Mouse (Mus musculus) midbrain, embryonic 14.5 days (tissue): ENCODE measurements around the gene Atp6v1c2. TPM values are rescaled to one million over a fixed set of nuclear protein-coding genes. Genes with fewer than 3 reads are reported as not detected.

Experiments used
- ATAC-seq: fragments of 200-750 bp; cut with Nextera tagmentation; 2 replicates; pipeline ENCODE4 v1.8.0; 2017; ENCODE audit warnings: moderate number of reproducible peaks, moderate library complexity; ENCODE audit not compliant: low FRiP score, low TSS enrichment
- DNase-seq: peaks from one replicate; pipeline ENCODE4 v3.0.0-alpha.2; 2015
- H3K27ac ChIP-seq: fragments of 300-500 bp; sonication (generic); replicated peaks from 2 replicates; pipeline ENCODE4 v1.5.1; 2014; ENCODE audit warnings: mild to moderate bottlenecking, low read depth, low read length, moderate library complexity
- H3K27me3 ChIP-seq: fragments of 300-500 bp; sonication (generic); 2 replicates; pipeline ENCODE4 v1.6.1; 2014; ENCODE audit warnings: low read length, control low read depth, mixed read lengths; ENCODE audit not compliant: control insufficient read depth, insufficient read depth
- H3K36me3 ChIP-seq: fragments of 300-500 bp; sonication (generic); 2 replicates; pipeline ENCODE4 v1.6.1; 2014; ENCODE audit warnings: low read length, control low read depth; ENCODE audit not compliant: control insufficient read depth, insufficient read depth
- H3K4me1 ChIP-seq: fragments of 300-500 bp; sonication (generic); 2 replicates; pipeline ENCODE4 v1.6.1; 2014; ENCODE audit warnings: mild to moderate bottlenecking, antibody characterized with exemption, low read length, control low read depth; ENCODE audit not compliant: control insufficient read depth, insufficient read depth
- H3K4me2 ChIP-seq: fragments of 300-500 bp; sonication (generic); 2 replicates; pipeline ENCODE4 v1.6.1; 2014; ENCODE audit warnings: mild to moderate bottlenecking, low read length, moderate library complexity
- H3K4me3 ChIP-seq: fragments of 300-500 bp; sonication (generic); replicated peaks from 2 replicates; pipeline ENCODE4 v1.5.1; 2014; ENCODE audit warnings: low read depth, low read length
- H3K9ac ChIP-seq: fragments of 300-500 bp; sonication (generic); replicated peaks from 2 replicates; pipeline ENCODE4 v1.6.1; 2014; ENCODE audit warnings: mild to moderate bottlenecking, low read length, moderate library complexity
- H3K9me3 ChIP-seq: fragments of 300-500 bp; sonication (generic); 2 replicates; pipeline ENCODE4 v1.6.1; 2016; ENCODE audit warnings: low read length, control low read depth, mixed read lengths; ENCODE audit not compliant: control insufficient read depth
- WGBS: fragments of 180-500 bp; shearing (Covaris S2); extraction: QIAGEN DNeasy Blood & Tissue Kit; methylation state at CpG from one replicate; pipeline ENCODE4 v1.1.7; 2014; 5-methylcytosine and 5-hydroxymethylcytosine counted together
- polyA plus RNA-seq: library from polyadenylated mRNA; unstranded; fragments of >200 nt; fragmentation: Nextera tagmentation; extraction: Ambion mirVana; gene quantifications from 2 replicates; pipeline ENCODE4 v1.2.1, GENCODE M21; 2014

Atp6v1c2 gene
- polyA plus RNA-seq, 1 experiment from 2014 or later: 0.33 TPM

- Histone ChIP-seq H3K4me1 (no peaks in the 10 kb centered on the region), H3K27ac (no peak overlapping the region), H3K4me3 (no peak overlapping the region), H3K27me3 (no peaks in the 10 kb centered on the region), H3K9me3 (no peaks in the 10 kb centered on the region), H3K4me2 (no peak overlapping the region), H3K36me3 (no peaks in the 10 kb centered on the region), H3K9ac (no peak overlapping the region)
- DNase-seq: peak; percentile 20
- 31% methylated on average over 16 of the region's 16 CpGs for WGBS
- no peak for ATAC-seq
Observed at GRCm38 (mm10) chr12:17310852-17311839, 18.0 kb downstream of the Atp6v1c2 start.

- H3K4me2 ChIP-seq: no peak overlapping the region
- no peaks in the 10 kb centered on the region for H3K27me3 ChIP-seq
- H3K9me3 ChIP-seq: no peaks in the 10 kb centered on the region
- H3K36me3 ChIP-seq: no peaks in the 10 kb centered on the region
- no peak for ATAC-seq
- 43% methylated on average over 4 of the region's 4 CpGs for WGBS
- no peaks in the 10 kb centered on the region for H3K4me1 ChIP-seq
- no peak overlapping the region for H3K4me3 ChIP-seq
- H3K9ac ChIP-seq: no peak overlapping the region
- DNase-seq: no peak
- no peak overlapping the region for H3K27ac ChIP-seq
Observed at GRCm38 (mm10) chr12:17308246-17308645, 20.9 kb downstream of the Atp6v1c2 start.

- no peak overlapping the region for H3K9ac ChIP-seq
- ATAC-seq (no peak), DNase-seq (no peak)
- no peak overlapping the region for H3K4me3 ChIP-seq
- H3K4me2 ChIP-seq: no peak overlapping the region
- no peaks in the 10 kb centered on the region for H3K4me1 ChIP-seq
- H3K27me3 ChIP-seq: no peaks in the 10 kb centered on the region
- 90% methylated on average over 7 of the region's 7 CpGs for WGBS
- H3K36me3 ChIP-seq: no peaks in the 10 kb centered on the region
- H3K27ac ChIP-seq: no peak overlapping the region
- H3K9me3 ChIP-seq: no peaks in the 10 kb centered on the region
Observed at GRCm38 (mm10) chr12:17305445-17305844, 23.7 kb downstream of the Atp6v1c2 start.

- no peaks in the 10 kb centered on the region for H3K36me3 ChIP-seq
- no peaks in the 10 kb centered on the region for H3K9me3 ChIP-seq
- no peak for ATAC-seq
- no peak overlapping the region for H3K27ac ChIP-seq
- 97% methylated on average over 1 of the region's 1 CpGs for WGBS
- no peaks in the 10 kb centered on the region for H3K4me1 ChIP-seq
- no peak overlapping the region for H3K4me2 ChIP-seq
- H3K9ac ChIP-seq: no peak overlapping the region
- H3K4me3 ChIP-seq: no peak overlapping the region
- DNase-seq: no peak
- H3K27me3 ChIP-seq: no peaks in the 10 kb centered on the region
Observed at GRCm38 (mm10) chr12:17299902-17300301, 29.3 kb downstream of the Atp6v1c2 start.

GRCm38 (mm10) chr12:17296899-17297298 lies 32.3 kb downstream of the Atp6v1c2 start:
- WGBS: 83% methylated on average over 2 of the region's 2 CpGs
- ATAC-seq: no peak
- no peaks in the 10 kb centered on the region for H3K27me3 ChIP-seq
- no peak overlapping the region for H3K27ac ChIP-seq
- H3K4me3 ChIP-seq: no peak overlapping the region
- no peak overlapping the region for H3K9ac ChIP-seq
- H3K4me2 ChIP-seq: no peak overlapping the region
- no peaks in the 10 kb centered on the region for H3K4me1 ChIP-seq
- H3K9me3 ChIP-seq: no peaks in the 10 kb centered on the region
- DNase-seq: no peak
- no peaks in the 10 kb centered on the region for H3K36me3 ChIP-seq

- WGBS: 74% methylated on average over 4 of the region's 4 CpGs
- H3K4me3 ChIP-seq: no peak overlapping the region
- H3K9ac ChIP-seq: no peak overlapping the region
- H3K9me3 ChIP-seq: no peaks in the 10 kb centered on the region
- H3K4me1 ChIP-seq: no peaks in the 10 kb centered on the region
- H3K27me3 ChIP-seq: no peaks in the 10 kb centered on the region
- H3K27ac ChIP-seq: no peak overlapping the region
- H3K4me2 ChIP-seq: no peak overlapping the region
- peaks cover 6% of the 10 kb centered on the region; the same call in 1 of the 2 replicates for H3K36me3 ChIP-seq
- no peak for ATAC-seq
- DNase-seq: no peak
Observed at GRCm38 (mm10) chr12:17290569-17290968, 38.6 kb downstream of the Atp6v1c2 start.

- Histone ChIP-seq H3K27ac (no peak overlapping the region), H3K4me2 (no peak overlapping the region), H3K36me3 (peaks cover 12% of the 10 kb centered on the region), H3K4me3 (no peak overlapping the region), H3K9ac (no peak overlapping the region), H3K27me3 (no peaks in the 10 kb centered on the region), H3K9me3 (no peaks in the 10 kb centered on the region), H3K4me1 (no peaks in the 10 kb centered on the region)
- WGBS: 86% methylated on average over 2 of the region's 2 CpGs
- DNase-seq (no peak), ATAC-seq (no peak)
Observed at GRCm38 (mm10) chr12:17289913-17290312, 39.2 kb downstream of the Atp6v1c2 start.

- WGBS: 82% methylated on average over 2 of the region's 2 CpGs
- ATAC-seq: no peak
- peaks cover 20% of the 10 kb centered on the region for H3K36me3 ChIP-seq
Observed at GRCm38 (mm10) chr12:17289060-17289459, 40.1 kb downstream of the Atp6v1c2 start.

GRCm38 (mm10) chr12:17288496-17288895 lies 40.7 kb downstream of the Atp6v1c2 start:
- no peak for ATAC-seq
- no peaks in the 10 kb centered on the region for H3K4me1 ChIP-seq
- peaks cover 26% of the 10 kb centered on the region for H3K36me3 ChIP-seq
- no peak overlapping the region for H3K4me2 ChIP-seq
- H3K27ac ChIP-seq: no peak overlapping the region
- 74% methylated on average over 4 of the region's 4 CpGs for WGBS
- no peak overlapping the region for H3K9ac ChIP-seq
- DNase-seq: no peak
- H3K27me3 ChIP-seq: no peaks in the 10 kb centered on the region
- no peak overlapping the region for H3K4me3 ChIP-seq
- H3K9me3 ChIP-seq: no peaks in the 10 kb centered on the region

More at GRCm38 (mm10) chr12:17289060-17289459, 40.1 kb downstream of the Atp6v1c2 start:
- Histone ChIP-seq H3K4me3 (no peak overlapping the region), H3K9ac (no peak overlapping the region), H3K4me1 (no peaks in the 10 kb centered on the region), H3K9me3 (no peaks in the 10 kb centered on the region), H3K27me3 (no peaks in the 10 kb centered on the region), H3K4me2 (no peak overlapping the region), H3K27ac (no peak overlapping the region)
- DNase-seq: no peak
